Mouse (Mus musculus) hindbrain, embryonic 15.5 days (tissue): ENCODE data around the gene Adam33. TPM values are rescaled to one million over a fixed set of nuclear protein-coding genes. Genes with fewer than 3 reads are reported as not detected.

Source experiments
- ATAC-seq: fragments of 200-750 bp; cut with Nextera tagmentation; 2 replicates; pipeline ENCODE4 v1.8.0; 2017; ENCODE audit warnings: low read depth, moderate number of reproducible peaks, moderate TSS enrichment; ENCODE audit not compliant: low FRiP score
- H3K27ac ChIP-seq: fragments of 300-500 bp; sonication (generic); replicated peaks from 2 replicates; pipeline ENCODE4 v1.5.1; 2015; ENCODE audit warnings: mild to moderate bottlenecking, inconsistent platforms
- H3K27me3 ChIP-seq: fragments of 300-500 bp; sonication (generic); 2 replicates; pipeline ENCODE4 v1.6.1; 2015; ENCODE audit warnings: control low read depth, inconsistent platforms
- H3K36me3 ChIP-seq: fragments of 300-500 bp; sonication (generic); 2 replicates; pipeline ENCODE4 v1.6.1; 2015; ENCODE audit warnings: control low read depth, inconsistent platforms
- H3K4me1 ChIP-seq: fragments of 300-500 bp; sonication (generic); replicated peaks from 2 replicates; pipeline ENCODE4 v1.6.1; 2015; ENCODE audit warnings: control low read depth, inconsistent platforms
- H3K4me2 ChIP-seq: fragments of 300-500 bp; sonication (generic); 2 replicates; pipeline ENCODE4 v1.6.1; 2015; ENCODE audit warnings: moderate library complexity, mild to moderate bottlenecking, inconsistent platforms
- H3K4me3 ChIP-seq: fragments of 300-500 bp; sonication (generic); 2 replicates; pipeline ENCODE4 v1.5.1; 2015; ENCODE audit warnings: mild to moderate bottlenecking, inconsistent platforms
- H3K9ac ChIP-seq: fragments of 300-500 bp; sonication (generic); 2 replicates; pipeline ENCODE4 v1.6.1; 2015; ENCODE audit warnings: inconsistent platforms
- H3K9me3 ChIP-seq: fragments of 300-500 bp; sonication (generic); 2 replicates; pipeline ENCODE4 v1.6.1; 2016; ENCODE audit warnings: control low read depth, inconsistent platforms
- WGBS: fragments of 180-500 bp; shearing (Covaris S2); methylation state at CpG from one replicate; pipeline ENCODE4 v1.1.7; 2015; 5-methylcytosine and 5-hydroxymethylcytosine counted together
- polyA plus RNA-seq: library from polyadenylated mRNA; unstranded; fragments of >200 nt; fragmentation: Nextera tagmentation; extraction: Ambion mirVana; gene quantifications from 2 replicates; pipeline ENCODE4 v1.2.1, GENCODE M21; 2015

Adam33 gene
- polyA plus RNA-seq, 1 experiment from 2014 or later: 1.0 TPM

DNA sequence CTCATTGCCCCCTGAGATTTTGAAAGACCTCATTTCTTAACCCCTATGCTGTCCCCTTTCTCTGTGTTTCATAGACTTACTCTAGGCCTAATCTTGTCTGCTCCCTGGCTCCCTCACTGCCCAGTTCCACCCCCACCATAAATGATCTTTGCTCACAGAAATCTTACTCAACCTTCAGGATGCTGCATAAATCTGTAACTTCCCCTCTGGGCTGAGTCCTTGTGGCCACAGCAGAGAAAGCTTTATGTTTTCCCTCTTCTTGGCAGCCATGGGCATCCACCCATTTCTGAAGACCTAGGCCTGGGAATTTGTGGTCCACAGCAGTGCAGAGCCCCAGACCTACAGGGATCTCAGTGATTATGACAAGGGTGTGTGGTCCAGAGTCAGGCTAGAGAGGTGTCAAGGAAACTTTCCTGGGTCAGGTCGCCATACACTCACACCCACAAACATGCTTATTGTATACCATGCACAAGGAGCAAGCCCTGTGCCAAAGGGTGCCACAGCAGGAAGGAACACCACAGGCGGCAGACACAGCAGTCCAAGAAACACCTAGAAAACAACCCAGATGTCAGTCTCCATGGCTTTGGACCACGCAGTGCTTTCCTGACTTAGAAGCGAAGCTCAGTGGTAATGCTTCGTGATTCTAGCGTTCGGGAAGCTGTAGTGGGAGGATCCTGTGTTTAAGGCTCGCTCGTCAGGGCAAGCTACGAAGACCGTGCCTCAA, 23.2 kb upstream of the Adam33 start, which contains the start of gene Siglec1:
Gene Siglec1, minus strand, starts transcription at position 99 of the 724 bp plus-strand sequence.
- H3K27ac ChIP-seq: no peak within 1 kb of the TSS
- H3K9me3 ChIP-seq: no peaks in the 10 kb centered on the region
- no peaks in the 10 kb centered on the region for H3K36me3 ChIP-seq
- ATAC-seq: no peak
- H3K4me2 ChIP-seq: no peak within 1 kb of the TSS
- H3K4me3 ChIP-seq: no peak within 1 kb of the TSS
- 88% methylated on average over 11 of the region's 11 CpGs for WGBS
- no peak within 1 kb of the TSS for H3K9ac ChIP-seq
- no peaks in the 10 kb centered on the region for H3K27me3 ChIP-seq
- no peaks in the 10 kb centered on the region for H3K4me1 ChIP-seq

DNA sequence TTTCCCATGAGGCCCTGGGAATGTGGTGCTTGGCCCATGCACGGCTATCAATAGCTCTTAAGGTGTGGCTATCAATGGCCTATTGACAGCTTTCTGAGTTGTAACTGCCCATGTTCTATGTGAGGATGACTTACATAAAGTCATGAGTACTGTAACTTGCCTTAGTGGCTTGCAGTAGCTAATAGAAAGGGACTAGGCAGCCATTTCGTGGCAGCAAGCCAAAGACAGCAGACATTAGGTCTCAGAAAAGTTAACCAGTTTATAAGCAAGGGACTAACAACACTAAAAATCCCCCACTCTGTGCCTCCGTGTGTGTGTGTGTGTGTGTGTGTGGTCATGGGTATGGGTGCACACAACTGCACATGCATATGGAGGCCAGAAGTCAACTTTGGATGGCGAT, 20.6 kb upstream of the Adam33 start:
- H3K36me3 ChIP-seq: no peaks in the 10 kb centered on the region
- no peak overlapping the region for H3K4me3 ChIP-seq
- no peaks in the 10 kb centered on the region for H3K9me3 ChIP-seq
- WGBS: 85% methylated on average over 4 of the region's 4 CpGs
- no peak for ATAC-seq
- H3K4me2 ChIP-seq: no peak overlapping the region
- no peaks in the 10 kb centered on the region for H3K27me3 ChIP-seq
- no peak overlapping the region for H3K27ac ChIP-seq
- H3K9ac ChIP-seq: no peak overlapping the region
- no peaks in the 10 kb centered on the region for H3K4me1 ChIP-seq

DNA sequence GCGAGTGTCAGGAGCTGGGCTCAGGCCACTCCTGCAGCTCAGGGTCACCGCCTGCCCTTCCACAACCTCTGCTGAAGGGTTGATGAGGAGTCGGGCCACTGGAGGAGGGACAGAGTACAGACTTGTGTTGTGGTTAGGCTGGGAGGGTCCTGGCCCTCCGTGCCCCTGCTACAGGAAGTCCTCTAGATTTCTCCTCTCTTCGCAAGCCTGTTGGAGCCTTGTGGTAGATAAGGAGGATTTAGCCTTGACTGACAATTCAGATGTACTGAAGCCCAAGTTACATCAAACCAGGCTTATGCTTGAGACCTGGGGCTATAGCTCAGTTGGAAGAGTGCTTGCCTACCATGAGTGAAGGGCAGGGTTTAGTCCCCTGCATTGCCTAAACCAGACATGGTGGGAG, 16.9 kb upstream of the Adam33 start:
- Histone ChIP-seq H3K4me2 (no peak overlapping the region), H3K27ac (no peak overlapping the region), H3K4me3 (no peak overlapping the region), H3K4me1 (no peaks in the 10 kb centered on the region), H3K36me3 (no peaks in the 10 kb centered on the region), H3K9me3 (no peaks in the 10 kb centered on the region), H3K27me3 (no peaks in the 10 kb centered on the region), H3K9ac (no peak overlapping the region)
- WGBS: 92% methylated on average over 5 of the region's 5 CpGs
- no peak for ATAC-seq

DNA sequence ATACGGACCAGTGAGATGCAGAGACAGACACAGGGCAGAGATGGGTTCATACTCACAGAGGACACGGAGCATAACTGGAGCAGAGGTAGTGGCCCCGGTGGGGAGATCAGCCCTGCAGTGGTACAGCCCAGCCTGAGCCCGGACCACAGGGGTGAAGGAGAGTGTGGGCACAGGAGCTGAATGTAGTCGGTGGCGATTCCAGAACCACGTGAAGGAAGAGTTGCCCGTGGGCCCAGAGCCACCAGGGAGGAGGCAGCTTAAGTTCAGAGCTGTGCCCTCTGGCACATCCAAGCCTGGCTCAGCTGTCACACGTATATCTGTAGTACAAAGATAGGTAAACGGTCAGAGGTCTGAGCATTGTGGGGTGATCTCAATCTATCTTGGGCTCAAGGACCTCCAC, 8.9 kb upstream of the Adam33 start:
- 90% methylated on average over 10 of the region's 10 CpGs for WGBS
- Histone ChIP-seq H3K4me3 (no peak overlapping the region), H3K9ac (no peak overlapping the region), H3K27me3 (no peaks in the 10 kb centered on the region), H3K9me3 (no peaks in the 10 kb centered on the region), H3K4me1 (no peaks in the 10 kb centered on the region), H3K27ac (no peak overlapping the region), H3K36me3 (no peaks in the 10 kb centered on the region), H3K4me2 (no peak overlapping the region)
- ATAC-seq: no peak

DNA sequence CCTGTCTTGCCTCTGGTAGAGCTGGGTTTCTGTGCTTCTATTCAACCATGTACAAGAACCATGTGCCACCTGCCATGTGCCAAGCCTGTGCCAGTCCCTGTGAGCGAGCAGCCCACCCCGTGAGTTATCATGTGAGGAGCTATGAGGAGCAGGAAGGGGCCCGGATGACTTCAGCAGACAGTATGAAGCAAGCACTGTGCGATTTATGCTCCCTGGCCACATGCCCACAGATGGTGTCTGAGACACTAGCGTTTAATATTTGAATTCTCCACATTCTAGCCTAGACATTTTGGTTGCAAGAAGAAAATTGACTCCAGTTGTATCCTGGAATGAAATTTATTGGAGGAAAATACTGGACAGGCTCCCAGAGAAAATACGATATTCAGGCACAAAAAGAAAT, 3.9 kb upstream of the Adam33 start:
- no peak for ATAC-seq
- Histone ChIP-seq H3K4me2 (no peak overlapping the region), H3K4me1 (peaks cover 4% of the 10 kb centered on the region), H3K36me3 (no peaks in the 10 kb centered on the region), H3K9ac (no peak overlapping the region), H3K27me3 (peaks cover 16% of the 10 kb centered on the region), H3K27ac (no peak overlapping the region), H3K9me3 (no peaks in the 10 kb centered on the region), H3K4me3 (no peak overlapping the region)
- WGBS: 77% methylated on average over 6 of the region's 6 CpGs

DNA sequence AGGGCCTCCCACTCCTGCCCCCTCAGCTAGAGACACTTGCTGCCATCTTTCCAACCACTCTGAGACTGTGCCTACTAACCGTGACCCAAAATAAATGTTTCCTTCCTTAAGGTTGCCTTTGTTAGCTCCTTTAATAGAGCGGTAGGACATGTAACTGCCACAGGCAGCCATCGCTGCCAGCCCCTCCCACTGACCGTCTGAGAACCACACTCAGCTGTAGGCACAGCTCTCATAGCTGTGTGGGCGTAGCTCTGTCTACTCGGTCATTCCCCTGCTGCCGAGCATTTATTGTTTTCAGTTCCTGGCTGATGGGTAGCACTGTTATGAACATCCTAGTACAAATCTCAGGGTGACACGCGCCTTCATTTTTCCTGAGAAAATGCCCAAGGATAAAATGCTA, 2.7 kb upstream of the Adam33 start:
- H3K9ac ChIP-seq: no peak overlapping the region
- H3K9me3 ChIP-seq: no peaks in the 10 kb centered on the region
- H3K4me2 ChIP-seq: no peak overlapping the region
- H3K4me1 ChIP-seq: peaks cover 4% of the 10 kb centered on the region
- no peak for ATAC-seq
- H3K36me3 ChIP-seq: no peaks in the 10 kb centered on the region
- peaks cover 24% of the 10 kb centered on the region for H3K27me3 ChIP-seq
- H3K27ac ChIP-seq: no peak overlapping the region
- no peak overlapping the region for H3K4me3 ChIP-seq
- WGBS: 69% methylated on average over 9 of the region's 9 CpGs

DNA sequence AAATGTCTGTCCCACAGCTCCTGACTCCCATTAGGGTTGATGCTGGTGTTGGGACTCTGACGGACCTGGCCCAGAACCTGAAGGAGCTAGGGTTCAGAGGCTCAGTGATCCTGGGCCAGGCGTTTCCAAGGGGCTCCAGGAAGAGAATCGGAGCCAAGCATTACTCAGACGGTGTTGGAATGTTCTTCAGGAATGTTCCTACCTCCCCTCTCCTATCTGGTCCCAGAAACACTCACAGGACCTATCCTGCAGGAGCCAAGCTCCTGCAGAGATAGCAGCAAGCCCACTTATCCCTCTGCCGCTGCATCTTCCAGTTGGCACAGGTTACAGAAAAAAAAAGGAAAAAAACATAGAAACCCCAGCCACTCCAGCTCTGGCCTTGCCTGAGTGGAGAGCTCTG, 2.0 kb downstream of the Adam33 start:
- H3K27me3 ChIP-seq: peaks cover 25% of the 10 kb centered on the region
- WGBS: 77% methylated on average over 5 of the region's 5 CpGs
- ATAC-seq: no peak

DNA sequence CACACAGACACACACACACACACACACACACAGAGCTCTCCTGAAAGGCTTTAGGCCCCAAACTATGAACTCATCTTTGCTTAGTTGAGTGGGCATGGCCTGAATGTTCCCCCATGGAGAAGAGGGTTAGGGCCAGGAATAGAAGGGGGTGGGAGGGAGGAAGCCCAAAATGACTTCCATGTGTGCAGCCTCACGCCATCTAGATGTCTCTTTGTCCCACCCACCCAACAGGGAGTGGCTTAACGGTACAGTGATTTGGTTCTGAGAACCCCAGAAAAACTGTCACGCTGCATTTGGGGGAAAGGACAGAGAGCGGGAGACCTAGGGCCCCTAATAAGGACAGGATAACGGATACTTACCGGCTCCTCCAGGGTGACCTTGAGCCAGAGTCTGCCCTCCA, 2.8 kb downstream of the Adam33 start:
- peaks cover 10% of the 10 kb centered on the region for H3K4me1 ChIP-seq
- 59% methylated on average over 6 of the region's 6 CpGs for WGBS
- no peak overlapping the region for H3K27ac ChIP-seq
- H3K9ac ChIP-seq: no peak overlapping the region
- peaks cover 33% of the 10 kb centered on the region for H3K27me3 ChIP-seq
- no peaks in the 10 kb centered on the region for H3K9me3 ChIP-seq
- H3K36me3 ChIP-seq: no peaks in the 10 kb centered on the region
- H3K4me2 ChIP-seq: no peak overlapping the region
- ATAC-seq: no peak
- no peak overlapping the region for H3K4me3 ChIP-seq

More for the DNA sequence above, 2.0 kb downstream of the Adam33 start:
- Histone ChIP-seq H3K9me3 (no peaks in the 10 kb centered on the region), H3K9ac (no peak overlapping the region), H3K36me3 (no peaks in the 10 kb centered on the region), H3K27ac (no peak overlapping the region), H3K4me1 (peaks cover 7% of the 10 kb centered on the region), H3K4me3 (no peak overlapping the region), H3K4me2 (no peak overlapping the region)

DNA sequence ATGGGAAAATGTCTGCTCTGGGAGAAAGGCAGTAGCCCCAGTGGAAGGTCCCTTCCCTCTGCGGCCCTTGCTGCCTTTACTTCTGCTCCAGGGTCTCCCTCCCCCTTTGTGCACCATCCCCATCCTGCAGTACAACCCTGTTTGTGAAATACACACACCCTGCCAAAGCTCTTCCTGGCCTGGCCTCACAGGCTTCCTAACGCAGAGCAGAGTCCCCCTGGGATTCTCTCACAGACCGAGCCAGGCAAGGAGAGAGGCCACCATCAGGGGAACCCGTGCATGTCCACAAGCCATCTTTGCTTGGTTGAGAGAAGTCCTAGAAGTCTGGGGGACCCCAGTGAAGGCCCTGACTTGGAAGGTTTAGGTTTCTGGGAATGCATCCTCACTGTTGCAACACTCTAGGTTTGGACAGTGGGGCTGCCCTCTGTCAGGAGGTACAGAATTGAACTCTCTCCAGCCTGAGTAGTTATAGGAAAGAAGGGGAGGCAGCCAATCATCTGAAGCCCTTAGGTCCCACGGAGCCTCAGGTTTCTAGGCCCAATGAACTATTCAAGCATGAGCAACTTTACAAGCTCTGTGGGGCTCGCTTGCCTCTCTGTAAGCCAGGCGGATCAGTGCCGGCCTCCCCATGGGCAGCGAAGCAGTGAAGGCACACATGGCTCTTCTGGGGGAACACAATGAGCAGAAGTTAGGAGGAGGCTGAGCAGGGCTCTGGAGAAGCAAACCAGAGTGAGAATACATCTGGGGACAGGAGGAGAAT, 3.7 kb downstream of the Adam33 start:
- H3K27ac ChIP-seq: no peak overlapping the region
- WGBS: 56% methylated on average over 9 of the region's 9 CpGs
- no peak overlapping the region for H3K9ac ChIP-seq

DNA sequence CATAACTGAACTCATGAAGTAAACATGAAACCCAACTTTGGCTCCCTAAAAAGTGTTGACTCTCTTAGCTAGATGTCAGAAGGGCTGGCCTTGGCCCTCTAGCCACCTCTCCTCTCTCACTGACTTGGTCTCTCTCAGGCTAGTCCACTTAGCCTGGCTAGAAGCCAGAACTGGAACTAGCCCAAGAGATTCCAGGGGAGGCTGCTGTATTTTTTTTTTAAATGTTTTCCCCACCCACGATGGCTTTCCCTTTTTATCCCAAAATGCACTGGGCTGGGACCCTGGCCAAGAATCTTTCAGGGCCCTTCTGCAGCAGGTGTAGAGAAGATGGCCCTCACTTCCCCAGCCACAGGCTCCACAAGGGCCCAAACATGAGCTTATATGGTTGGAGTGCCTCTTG, 4.2 kb downstream of the Adam33 start:
- 46% methylated on average over 1 of the region's 1 CpGs for WGBS
- no peak for ATAC-seq

More for the DNA sequence above, 3.7 kb downstream of the Adam33 start:
- no peaks in the 10 kb centered on the region for H3K36me3 ChIP-seq
- no peak overlapping the region for H3K4me2 ChIP-seq
- ATAC-seq: no peak
- H3K4me1 ChIP-seq: peaks cover 19% of the 10 kb centered on the region
- H3K9me3 ChIP-seq: no peaks in the 10 kb centered on the region
- H3K4me3 ChIP-seq: no peak overlapping the region
- peaks cover 41% of the 10 kb centered on the region for H3K27me3 ChIP-seq

DNA sequence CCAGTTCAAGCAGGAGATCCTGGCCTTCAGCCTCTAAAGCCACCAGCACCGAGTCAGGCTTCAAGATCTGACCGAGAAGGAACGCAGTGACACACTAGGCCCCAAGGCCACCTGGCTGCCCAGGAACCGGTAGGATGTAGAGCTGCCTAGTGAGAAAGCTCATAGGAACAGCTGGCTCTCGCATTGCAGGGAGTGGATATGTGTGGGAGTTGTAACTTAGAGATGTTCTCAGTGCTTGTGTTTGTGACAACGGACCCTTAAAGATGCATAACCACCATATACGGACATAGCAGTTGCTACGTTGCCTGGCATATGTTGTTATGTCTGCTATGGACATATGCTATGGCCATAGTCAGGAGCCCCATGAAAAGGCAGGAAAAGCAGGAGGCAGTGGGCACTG, 4.9 kb downstream of the Adam33 start:
- peaks cover 32% of the 10 kb centered on the region for H3K4me1 ChIP-seq
- no peak for ATAC-seq

More for the DNA sequence above, 4.2 kb downstream of the Adam33 start:
- no peaks in the 10 kb centered on the region for H3K9me3 ChIP-seq
- H3K36me3 ChIP-seq: no peaks in the 10 kb centered on the region
- H3K4me2 ChIP-seq: no peak overlapping the region
- peaks cover 25% of the 10 kb centered on the region for H3K4me1 ChIP-seq
- H3K27me3 ChIP-seq: peaks cover 43% of the 10 kb centered on the region
- H3K9ac ChIP-seq: no peak overlapping the region
- H3K27ac ChIP-seq: no peak overlapping the region
- H3K4me3 ChIP-seq: no peak overlapping the region

DNA sequence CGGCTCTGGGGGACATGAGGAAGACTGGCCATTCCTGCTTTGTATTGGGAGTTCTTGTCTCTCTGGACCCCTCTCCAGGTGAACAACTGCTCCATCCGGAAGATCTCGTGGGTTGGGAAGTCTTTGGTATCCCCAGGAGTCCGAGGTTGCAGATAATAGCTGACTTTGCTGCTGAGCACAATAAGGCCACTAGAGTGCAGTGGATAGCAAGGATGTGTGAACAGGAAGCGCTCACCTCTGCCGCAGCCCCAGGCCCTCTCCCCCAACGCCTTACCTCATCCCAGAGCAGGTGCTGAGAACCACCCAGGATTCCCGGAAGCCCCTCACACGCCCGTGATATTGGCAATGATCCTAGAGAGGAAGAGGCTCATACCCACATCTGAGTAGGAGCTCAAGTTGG, 7.4 kb downstream of the Adam33 start:
- Histone ChIP-seq H3K4me2 (peak overlapping the region; percentile 62; the same call in 1 of the 2 replicates), H3K36me3 (no peaks in the 10 kb centered on the region), H3K27me3 (peaks cover 48% of the 10 kb centered on the region), H3K9me3 (no peaks in the 10 kb centered on the region), H3K4me1 (peaks cover 31% of the 10 kb centered on the region), H3K4me3 (no peak overlapping the region), H3K27ac (no peak overlapping the region), H3K9ac (no peak overlapping the region)
- 0 out of 2 replicates have a peak, but pooled peaks have one; percentile 20 for ATAC-seq
- 2% methylated on average over 10 of the region's 10 CpGs for WGBS

More for the DNA sequence above, 4.9 kb downstream of the Adam33 start:
- Histone ChIP-seq H3K27me3 (peaks cover 48% of the 10 kb centered on the region), H3K4me3 (no peak overlapping the region), H3K4me2 (no peak overlapping the region), H3K9me3 (no peaks in the 10 kb centered on the region), H3K9ac (no peak overlapping the region), H3K27ac (no peak overlapping the region), H3K36me3 (no peaks in the 10 kb centered on the region)
- WGBS: 96% methylated on average over 8 of the region's 8 CpGs
